Mouse (Mus musculus) mouse embryonic stem cell (cell line): ENCODE results near the gene Bcl2l14.

ENCODE experiments used
- in situ Hi-C, 2 experiments: fragments of 300-500 bp; cut with MboI; formaldehyde crosslinking; loops; 1 replicate in 1 of 2; 3 replicates in 1 of 2; pipeline ENCODE4 v1.14.3; 2019 to 2020; ENCODE audit warnings: low sequenced_read_pairs in 2 of 2, low pct_unique_long_range_greater_than_20kb in 1 of 2, mixed read lengths in 1 of 2; ENCODE audit not compliant: unreplicated experiment in 1 of 2

Gene Bcl2l14

GRCm38 (mm10) chr6:134396018-134396417 is at the start of gene Bcl2l14:
Gene Bcl2l14, plus strand, starts transcription at chr6:134396318.
- in situ Hi-C loops = loop anchor here in 1 of 2 experiments (25.0 kb wide), 1 partner anchor 134 kb away; no protein-coding TSS in a partner anchor

GRCm38 (mm10) chr6:134348526-134349067 is 47.5 kb upstream of the Bcl2l14 start:
- in situ Hi-C loops = no loop called here

- in situ Hi-C loops = no loop called here
Measured at GRCm38 (mm10) chr6:134352881-134353280, 43.2 kb upstream of the Bcl2l14 start.

- in situ Hi-C loops = no loop called here
Measured at GRCm38 (mm10) chr6:134353751-134354150, 42.4 kb upstream of the Bcl2l14 start.

- in situ Hi-C loops = no loop called here
Measured at GRCm38 (mm10) chr6:134357570-134357969, 38.5 kb upstream of the Bcl2l14 start.

GRCm38 (mm10) chr6:134360079-134360478 is 36.0 kb upstream of the Bcl2l14 start:
- in situ Hi-C loops = no loop called here

GRCm38 (mm10) chr6:134364644-134365043 is 31.5 kb upstream of the Bcl2l14 start:
- in situ Hi-C loops = no loop called here

GRCm38 (mm10) chr6:134365952-134366351 is 30.2 kb upstream of the Bcl2l14 start:
- in situ Hi-C loops = no loop called here

GRCm38 (mm10) chr6:134366366-134367351 is 29.5 kb upstream of the Bcl2l14 start:
- in situ Hi-C loops = no loop called here

- in situ Hi-C loops = no loop called here
Measured at GRCm38 (mm10) chr6:134367366-134368281, 28.5 kb upstream of the Bcl2l14 start.

- in situ Hi-C loops = no loop called here
Measured at GRCm38 (mm10) chr6:134372946-134373345, 23.2 kb upstream of the Bcl2l14 start.

- in situ Hi-C loops = loop anchor here in 1 of 2 experiments (25.0 kb wide), 1 partner anchor 115 kb away; no protein-coding TSS in a partner anchor
Measured at GRCm38 (mm10) chr6:134377201-134377600, 18.9 kb upstream of the Bcl2l14 start.

- in situ Hi-C loops = loop anchor here in 1 of 2 experiments (25.0 kb wide), 1 partner anchor 116 kb away; no protein-coding TSS in a partner anchor
Measured at GRCm38 (mm10) chr6:134377856-134378255, 18.3 kb upstream of the Bcl2l14 start.

GRCm38 (mm10) chr6:134381462-134381861 is 14.7 kb upstream of the Bcl2l14 start:
- in situ Hi-C loops = loop anchor here (10.0 to 25.0 kb wide), 2 partner anchors 119 to 417 kb away; no protein-coding TSS in a partner anchor

GRCm38 (mm10) chr6:134385931-134386330 is 10.2 kb upstream of the Bcl2l14 start:
- in situ Hi-C loops = loop anchor here (10.0 to 25.0 kb wide), 2 partner anchors 124 to 421 kb away; no protein-coding TSS in a partner anchor

GRCm38 (mm10) chr6:134387396-134387795 is 8.7 kb upstream of the Bcl2l14 start:
- in situ Hi-C loops = loop anchor here (10.0 to 25.0 kb wide), 2 partner anchors 125 to 423 kb away; no protein-coding TSS in a partner anchor

GRCm38 (mm10) chr6:134388424-134389110 is 7.6 kb upstream of the Bcl2l14 start:
- in situ Hi-C loops = loop anchor here (10.0 to 25.0 kb wide), 2 partner anchors 126 to 424 kb away; no protein-coding TSS in a partner anchor
